Mouse (Mus musculus): ENCODE measurements around the gene Baat.
"Not testable (repeated sequence)": the region's sequence is repeated elsewhere in the genome, so short reads cannot be mapped to it uniquely, and the experiment has no call there.

The Baat gene

DNA sequence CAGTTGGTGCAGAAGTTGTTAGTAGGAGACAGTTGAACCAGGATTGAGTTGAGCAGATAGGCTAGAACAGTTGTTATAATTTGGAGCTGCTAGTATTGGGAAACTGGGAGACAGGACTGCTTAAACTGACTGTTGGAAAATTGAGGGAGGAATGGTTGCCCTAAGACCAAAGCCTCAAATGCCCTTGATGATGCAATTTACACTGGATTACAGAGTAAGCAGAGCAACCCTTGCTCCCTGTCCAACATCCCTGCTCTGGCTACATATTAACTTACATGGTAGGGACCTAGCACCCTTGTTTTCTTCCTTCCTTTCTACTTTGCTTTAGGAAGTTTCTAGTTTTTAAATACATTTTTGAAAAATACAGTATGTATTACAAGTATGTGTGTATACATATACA lies 20.9 kb downstream of the Baat start:
- no peak for DNase-seq (ENCODE audit: low spot score in 2 of 2)

DNA sequence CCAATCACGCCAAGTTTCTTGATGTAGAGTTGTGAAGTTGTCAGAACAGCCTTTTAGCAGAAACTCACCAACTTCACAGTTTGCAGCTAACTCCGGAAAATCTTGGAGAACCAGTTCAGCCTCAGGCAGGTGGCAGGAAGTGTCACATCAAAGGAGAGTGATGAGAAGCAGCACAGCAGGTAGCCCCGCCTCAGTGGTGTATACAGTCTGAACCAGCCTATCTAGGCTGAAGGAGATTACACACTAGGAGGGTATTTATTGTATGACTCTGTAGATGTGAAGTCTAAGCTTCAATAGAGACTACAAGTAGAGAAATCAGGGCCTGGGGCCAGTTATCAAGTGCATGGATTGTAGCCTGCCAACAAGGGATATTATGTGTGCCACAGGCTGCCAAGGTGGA lies 25.5 kb downstream of the Baat start:
- no peak for DNase-seq (ENCODE audit: low spot score in 2 of 2)

DNA sequence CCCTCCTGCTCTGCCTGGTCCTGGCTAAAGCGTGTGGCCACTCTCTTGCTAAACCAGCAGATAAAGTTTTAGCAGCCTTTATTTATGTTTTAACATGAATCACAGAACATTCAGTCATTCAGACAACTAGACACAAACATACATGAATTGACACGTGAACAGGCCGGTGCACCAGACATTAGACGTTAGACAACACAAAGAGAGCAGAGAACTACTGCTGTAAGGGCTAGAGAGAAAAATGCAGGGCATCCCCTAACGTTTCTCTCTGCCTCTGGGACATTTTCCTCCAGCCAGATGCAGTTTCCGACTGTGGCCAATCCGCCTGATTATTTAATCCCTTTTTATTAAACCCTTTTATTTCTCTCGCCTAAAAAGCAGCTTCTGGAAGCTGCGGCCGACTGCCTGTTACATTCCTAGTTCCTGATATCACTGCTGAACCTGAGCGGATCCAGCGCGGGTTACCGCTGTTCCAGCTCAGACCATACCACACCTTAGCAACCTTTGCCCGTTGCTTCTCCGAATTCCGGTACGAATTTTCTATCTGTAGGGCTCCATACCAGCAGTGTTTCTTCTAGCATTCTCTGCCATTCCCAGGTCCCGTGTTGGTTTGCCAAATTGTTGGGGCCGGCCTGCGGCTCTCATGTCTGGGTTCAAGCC lies 26.1 kb downstream of the Baat start:
- DNase-seq (ENCODE audit: low spot score in 2 of 2) = no peak

DNA sequence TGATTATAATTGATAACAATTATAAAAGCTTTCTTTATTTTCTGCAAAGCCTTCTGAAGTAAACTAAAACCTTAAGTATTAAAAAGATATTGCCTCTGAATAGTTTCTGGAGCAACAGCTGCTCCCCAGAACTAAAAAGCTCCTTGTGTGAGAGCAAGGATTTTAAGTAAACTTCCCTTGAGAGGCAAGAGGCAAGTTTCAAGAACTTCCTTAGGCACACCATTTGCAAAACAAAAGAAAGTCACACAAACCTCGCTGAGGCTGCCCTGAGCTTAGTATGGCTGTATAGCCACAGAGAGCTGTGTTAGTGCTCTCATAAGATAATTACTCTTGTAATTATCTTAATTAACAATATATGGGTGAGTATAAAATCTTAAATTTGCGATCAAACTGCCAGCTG lies 27.3 kb downstream of the Baat start:
- not testable (repeated sequence) for DNase-seq (ENCODE audit: low spot score in 2 of 2)

DNA sequence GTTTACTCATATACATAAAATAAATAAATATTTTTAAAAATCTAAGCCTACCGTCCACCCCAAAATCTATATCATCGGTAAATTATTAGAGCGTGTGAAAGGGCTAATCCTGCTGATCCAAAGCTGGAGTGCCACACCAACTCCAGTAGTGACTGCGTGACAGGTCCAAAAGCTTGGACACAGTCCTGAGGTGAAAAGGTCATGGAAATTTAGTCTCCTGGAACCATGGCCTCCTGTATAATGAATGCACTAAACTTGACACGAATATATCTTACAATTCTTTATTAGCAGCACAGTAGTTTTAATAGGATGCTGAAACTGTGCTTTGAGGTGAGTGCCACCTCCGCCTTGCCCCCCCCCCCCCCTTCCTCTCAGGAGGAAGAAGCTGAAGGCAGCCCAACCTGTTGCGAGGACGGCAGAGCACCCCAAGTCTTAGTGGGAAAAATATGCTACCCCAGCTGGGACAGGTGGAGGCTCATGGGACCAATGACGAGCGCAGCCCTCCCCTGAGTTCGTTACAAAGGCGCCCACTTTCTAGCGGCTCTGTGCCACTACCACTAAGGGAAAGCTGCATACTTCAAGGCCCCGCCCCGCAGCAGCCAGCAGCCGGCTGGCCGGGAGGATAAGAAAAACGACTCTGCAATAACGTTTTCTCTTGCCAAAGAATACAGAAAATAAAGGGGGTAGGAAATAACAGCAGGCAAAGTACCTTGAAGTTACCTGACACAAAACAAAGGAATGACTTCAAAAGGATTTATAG lies 28.1 kb downstream of the Baat start:
- no peak for DNase-seq (ENCODE audit: low spot score in 2 of 2)

DNA sequence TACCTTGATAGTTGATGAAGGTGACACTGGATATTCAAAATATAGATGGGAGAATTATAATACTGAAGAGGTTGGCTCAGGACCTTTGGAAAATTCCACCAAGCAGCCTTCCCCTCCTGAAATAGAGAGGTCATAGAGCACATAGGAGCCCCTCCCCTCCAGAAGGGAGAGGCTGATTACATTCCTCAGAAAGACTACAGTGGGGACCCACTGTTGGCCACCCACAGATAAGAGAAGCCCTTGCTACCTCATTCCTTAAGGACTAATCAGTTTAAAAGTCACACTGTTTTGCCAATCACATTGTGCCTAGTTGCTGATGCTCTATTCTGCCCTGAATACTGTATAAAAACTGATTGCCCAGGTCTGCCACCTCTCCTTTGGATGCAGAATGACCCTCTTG lies 31.8 kb downstream of the Baat start:
- no peak for DNase-seq (ENCODE audit: low spot score in 2 of 2)

DNA sequence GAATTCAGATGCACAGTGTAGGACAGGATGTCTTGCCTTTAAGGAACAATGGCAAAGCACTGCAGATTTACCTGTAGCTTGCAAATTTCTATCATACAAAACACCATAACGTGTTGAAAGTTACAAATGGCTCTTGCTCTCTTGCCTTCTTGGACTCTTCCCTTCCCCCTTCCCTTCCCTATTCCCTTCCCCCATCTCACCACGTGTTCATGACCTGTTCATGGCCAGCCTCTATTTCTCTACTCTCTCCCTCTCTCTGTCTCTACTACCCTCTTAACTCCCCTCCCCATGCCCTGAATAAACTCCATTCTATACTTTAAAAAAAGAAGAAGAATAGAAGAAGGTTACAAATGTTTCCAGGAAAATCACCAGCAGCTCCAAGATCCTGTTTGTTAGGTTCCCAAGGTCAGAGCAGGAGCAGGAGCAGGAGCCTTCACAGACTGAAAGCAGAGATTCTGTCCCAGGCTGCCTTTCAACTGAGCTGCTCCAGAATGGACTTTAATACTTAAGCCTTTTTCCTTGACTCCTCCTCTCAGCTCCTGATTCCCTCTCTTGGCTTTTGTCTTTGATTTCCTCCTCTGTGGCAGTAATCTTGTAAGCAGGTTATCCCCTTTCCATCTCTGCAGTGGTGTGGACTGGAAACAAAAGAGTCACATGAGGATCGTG lies 32.8 kb downstream of the Baat start, which contains the start of gene Acnat1:
Gene Acnat1 (minus strand): TSS at position 478 of the 666 bp plus-strand sequence.
- DNase-seq (ENCODE audit: low spot score in 2 of 2) = no peak

DNA sequence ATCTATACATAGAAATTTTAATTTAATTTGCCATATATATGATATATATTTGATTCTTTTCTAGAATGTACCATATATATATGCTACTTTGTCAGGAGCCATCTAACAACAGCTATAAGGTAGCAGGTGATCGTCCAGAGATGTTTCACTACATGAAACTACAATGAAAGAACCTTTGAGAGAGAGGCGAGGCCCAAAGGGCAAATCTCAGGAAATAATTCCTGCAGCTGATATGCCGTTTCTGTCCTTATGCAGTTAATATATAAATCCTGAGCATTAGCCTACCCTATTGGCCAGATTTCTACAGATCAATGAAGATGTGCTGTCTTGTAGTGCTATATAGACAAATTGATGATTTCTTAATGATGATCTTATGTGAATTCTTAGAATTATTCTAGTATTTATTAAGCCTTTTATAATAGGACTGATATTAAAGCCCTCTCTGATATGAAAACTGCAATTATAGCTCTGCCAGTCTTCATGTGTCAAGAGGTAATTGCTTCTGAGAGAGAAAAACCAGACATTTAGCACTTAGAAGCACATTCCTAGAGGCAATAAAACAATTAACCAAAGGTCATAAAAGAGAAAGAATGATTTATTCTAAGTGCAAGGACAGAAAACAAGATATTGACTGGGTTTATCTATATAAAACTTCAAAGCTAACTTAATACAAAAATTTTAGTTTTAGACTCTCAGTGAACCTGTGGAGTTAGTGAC lies 36.8 kb downstream of the Baat start:
- no peak for DNase-seq (ENCODE audit: low spot score in 2 of 2)

DNA sequence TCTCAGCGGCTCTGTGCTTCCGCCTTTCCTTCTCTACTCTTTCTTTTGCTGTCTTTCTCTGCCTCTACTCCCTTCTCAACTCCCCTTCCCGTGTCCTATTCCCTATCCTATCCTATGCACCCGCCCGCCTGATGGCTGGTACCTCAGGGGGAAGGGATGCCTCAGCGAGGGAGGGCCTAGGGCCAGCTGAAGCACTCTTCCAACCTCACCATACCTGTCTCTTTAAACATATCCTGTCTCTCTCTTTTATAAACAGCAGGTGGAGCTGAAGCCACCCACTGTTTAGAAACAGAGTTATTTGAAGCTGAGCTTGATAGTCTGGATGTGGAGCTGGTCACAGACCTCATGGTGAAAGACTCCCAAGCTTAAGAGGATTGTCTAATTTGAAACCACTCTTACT lies 39.0 kb downstream of the Baat start:
- no peak for DNase-seq (ENCODE audit: low spot score in 2 of 2)

DNA sequence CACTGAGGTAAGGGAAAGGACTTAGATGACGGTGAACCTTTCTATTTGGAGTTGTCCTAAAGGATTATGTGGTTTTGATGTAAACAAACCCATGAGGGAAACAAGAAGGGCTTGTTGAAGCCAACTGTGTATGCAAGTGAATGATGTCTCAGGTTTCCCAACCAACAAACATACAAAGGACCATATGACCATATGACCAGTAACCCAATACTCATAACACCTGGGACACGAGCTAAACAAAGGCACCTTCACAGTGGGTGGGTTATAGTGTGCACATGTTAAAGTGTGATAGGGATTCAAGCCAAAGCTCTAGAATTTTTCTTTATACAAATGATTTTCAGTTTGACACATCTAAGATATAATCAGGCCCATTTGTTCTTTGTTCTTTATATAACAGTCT lies 50.2 kb downstream of the Baat start:
- DNase-seq (ENCODE audit: low spot score in 2 of 2) = no peak

DNA sequence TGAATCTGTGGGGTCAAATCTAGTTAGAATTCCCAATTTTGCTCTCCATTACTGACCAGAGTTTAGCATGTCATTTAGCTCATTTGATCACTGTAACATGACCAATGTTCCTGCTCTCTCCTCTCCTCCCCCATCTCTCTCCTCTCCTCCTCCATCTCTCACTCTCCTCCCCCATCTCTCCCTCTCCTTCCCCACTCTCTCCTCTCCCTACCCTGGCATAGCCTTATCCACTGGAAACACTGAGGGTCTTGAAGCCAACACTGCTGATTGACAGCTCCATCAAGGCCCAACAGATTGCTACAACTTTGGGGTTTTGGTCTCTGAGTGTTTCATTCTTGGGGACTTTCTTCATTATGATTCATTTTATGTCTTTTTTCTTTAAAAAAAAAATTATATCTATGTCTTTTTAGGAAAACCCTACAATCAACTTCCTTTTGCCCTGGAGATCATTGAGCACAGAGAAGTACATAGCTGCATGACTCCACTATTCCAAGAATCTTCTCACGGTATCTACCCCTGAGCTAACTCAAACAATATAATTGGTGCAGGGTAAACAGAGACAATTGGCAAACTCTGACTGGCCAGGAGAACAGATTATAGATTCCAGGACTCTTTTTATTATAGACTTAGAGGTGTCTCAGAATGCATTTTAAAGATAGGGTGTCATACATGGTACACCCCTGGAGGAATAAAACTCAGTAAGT lies 54.4 kb downstream of the Baat start:
- no peak for DNase-seq (ENCODE audit: low spot score in 2 of 2)

DNA sequence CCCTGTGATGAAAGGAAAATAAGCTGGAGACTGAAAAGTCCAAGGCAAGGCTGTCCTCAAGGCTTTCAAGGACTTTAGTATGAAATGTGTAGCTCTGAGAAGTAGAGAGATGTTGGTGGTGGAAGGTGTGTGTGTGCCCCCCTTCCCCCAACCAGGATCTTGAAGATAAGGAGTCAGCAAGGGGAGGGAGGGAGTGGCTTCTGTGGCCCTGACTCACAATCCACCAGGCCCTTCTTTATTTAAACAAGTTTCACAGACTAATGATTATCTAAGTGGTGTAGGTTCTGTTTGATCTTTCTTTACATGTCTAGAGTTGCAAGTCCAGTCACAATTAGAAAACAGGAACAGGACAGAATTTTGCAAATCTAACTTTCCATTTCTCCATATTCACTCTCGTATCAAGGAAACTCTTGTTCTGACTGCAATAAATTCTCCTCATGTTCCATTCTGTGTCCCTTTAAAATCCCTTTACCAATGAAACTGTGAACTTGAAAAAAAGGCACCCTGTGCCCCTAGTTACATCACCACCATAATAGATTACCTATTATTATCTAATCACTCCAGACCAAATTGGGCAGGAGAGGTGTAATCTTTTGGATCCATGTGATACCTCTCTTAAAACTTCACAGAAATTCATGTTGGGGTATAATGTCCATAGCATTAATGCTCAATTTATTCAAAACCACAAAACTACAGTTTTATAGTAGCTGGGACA lies 55.1 kb downstream of the Baat start:
- DNase-seq (ENCODE audit: low spot score in 2 of 2) = not testable (repeated sequence)

Data from urinary bladder, postnatal 4 days (tissue).